Mouse (Mus musculus) spleen, adult 12 weeks (tissue): ENCODE results near the gene Shisal2b.
A peak's percentile ranks its signal among the peaks of the same experiment; 100 is the strongest.

Experiments used
- DNase-seq: peaks from one replicate; pipeline ENCODE4 v3.0.0; 2022; ENCODE audit warnings: low spot score

The Shisal2b gene

DNA sequence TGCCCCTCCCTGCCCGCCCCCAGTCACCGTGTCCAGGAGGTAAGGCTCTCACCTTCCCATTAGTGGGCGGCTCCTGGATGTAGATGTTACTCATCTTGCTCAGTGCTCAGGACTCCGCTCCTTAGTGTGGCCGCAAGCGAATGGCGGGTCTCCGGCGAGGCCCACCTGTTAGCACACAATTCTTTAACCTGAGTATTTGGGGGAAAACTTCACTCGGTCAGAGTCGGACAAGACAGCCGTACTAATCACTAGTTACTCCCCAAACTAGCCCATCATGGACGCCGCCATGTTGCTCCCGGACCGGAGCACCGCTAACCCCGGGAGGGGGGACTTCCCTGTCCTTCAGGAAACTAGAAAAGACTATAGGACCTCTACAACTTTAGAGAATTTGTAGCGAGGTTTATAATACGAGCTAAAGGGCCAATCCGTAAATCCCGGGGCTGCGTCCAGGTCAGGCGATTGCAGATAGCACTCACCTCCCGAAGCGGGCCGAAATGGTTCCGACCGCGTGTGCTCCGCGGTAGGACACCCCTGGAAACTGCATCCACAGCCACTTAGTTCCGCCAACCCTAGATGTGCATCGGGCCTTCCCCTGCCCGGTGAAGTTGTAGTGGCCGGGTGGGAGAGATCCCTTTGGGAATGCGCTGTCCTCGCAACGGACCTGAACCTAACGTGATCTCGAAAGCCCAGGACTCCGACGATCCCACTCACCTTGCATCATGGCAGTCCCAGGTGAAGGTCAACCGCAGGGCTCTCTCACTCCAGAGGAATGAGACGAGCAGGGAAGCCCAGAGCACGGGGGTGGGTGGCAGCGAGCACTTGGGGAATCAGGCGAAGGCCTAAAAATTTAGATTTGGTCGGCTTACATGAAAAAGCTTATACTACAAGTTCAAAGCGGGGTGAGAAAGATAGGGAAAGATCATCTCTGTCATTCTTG, 46.8 kb downstream of the Shisal2b start, which contains the start of gene Cwc27:
Cwc27 (minus strand) TSS at position 508 of the 937 bp plus-strand sequence.
- DNase-seq = peak; percentile 77

DNA sequence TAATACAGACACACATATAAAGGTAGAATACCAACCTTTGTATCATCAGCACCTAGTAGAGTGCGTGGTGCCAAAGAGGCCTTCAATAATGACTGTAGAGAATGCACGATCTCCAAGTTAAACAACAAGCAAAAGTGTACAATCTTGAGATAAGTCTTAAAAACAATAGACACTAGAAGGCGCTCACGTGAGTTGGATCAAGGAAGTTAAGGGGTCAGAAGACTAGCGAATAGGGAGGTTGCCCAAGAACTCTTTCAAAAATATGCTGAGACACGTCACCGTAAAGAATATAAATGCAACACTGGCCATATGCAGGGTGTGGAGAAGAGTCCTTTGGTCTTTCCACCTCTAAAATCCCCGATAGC, 47.4 kb downstream of the Shisal2b start:
- DNase-seq = no peak

DNA sequence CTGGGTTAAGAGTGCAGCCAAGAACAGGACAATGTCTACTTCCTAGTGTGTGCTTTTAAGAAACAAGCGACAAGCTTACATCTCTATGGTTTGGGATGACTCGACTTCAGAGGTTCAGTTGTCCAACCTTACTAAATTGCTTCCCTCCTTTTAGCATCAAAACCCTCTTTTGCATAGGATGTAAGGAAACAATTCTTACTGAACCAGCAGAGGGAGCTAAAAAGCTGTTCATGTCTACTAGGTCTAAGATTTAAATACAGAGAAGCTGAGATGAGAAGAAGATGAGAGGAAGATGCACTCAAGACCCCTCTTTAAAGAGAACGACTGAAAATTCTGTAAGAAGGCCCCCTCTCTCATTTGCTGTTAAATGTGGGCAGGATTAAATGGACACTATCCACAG, 58.0 kb downstream of the Shisal2b start:
- DNase-seq = no peak

DNA sequence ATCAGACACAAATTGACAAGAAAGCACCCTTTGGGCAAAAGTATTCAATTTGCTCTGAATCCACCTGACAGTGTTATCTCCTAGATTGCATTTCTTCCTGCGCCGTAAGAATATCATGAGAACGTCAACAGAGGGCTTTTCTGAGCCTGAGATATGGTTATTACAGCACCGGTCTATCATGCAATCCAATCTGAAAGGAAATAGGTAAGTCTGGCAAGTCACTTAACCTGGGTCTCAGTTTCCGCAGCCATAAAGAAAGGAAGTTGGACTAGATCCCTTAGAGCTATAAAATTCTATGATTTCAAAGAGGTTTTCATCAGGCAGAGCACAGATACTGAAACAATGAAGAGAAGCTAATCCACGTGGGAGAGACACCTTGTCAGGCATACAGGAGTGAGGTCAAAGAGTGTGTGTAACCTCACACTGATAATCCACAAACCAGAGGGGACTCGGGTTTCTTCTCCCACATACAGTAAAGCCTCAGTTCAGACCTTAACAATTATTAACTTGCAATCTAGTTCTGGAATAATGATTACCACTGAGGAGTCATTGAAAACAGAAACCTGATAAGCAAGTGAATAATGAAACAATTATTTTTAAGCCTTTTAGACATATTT, 64.0 kb downstream of the Shisal2b start:
- no peak for DNase-seq

DNA sequence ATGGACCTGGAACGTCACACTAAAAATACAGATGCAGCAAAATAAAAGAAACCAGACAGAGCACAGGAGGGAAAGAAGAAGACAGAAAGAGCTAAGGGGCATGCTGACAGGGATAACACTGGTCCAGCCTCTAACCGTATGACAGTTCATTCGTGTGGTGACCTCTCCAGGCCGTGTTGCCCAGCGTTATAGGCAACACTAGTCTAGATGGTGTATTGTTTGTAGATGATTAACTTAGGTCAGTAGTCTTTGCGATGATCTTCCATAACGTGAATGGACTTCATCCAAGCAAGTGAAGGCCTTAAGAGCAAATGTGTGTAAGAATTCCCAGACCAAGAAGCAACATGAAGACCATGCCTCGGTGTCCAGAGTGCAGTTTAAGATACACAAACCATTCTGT, 64.6 kb downstream of the Shisal2b start:
- DNase-seq = no peak
